Mouse (Mus musculus) olfactory bulb, adult 2 months (tissue): Measurements from ENCODE around the gene Comt.

Source experiments
- CTCF ChIP-seq: fragments of 200-500 bp; IDR thresholded peaks from 2 replicates; pipeline ENCODE4 v1.5.1; 2012; ENCODE audit warnings: low read depth, mild to moderate bottlenecking, low read length, moderate library complexity; ENCODE audit not compliant: insufficient read depth
- POLR2A ChIP-seq: fragments of 200-500 bp; IDR thresholded peaks from 2 replicates; pipeline ENCODE4 v1.6.1; 2012; ENCODE audit warnings: mild to moderate bottlenecking, low read depth, low read length, moderate library complexity; ENCODE audit not compliant: insufficient read depth

GRCm38 (mm10) chr16:18391127-18391526, 35.5 kb downstream of the Comt start:
- TF ChIP-seq POLR2A, result no peak
- no peak for TF ChIP-seq CTCF
